Mouse (Mus musculus): ENCODE results near the gene Rufy3. TPM values are rescaled to one million over a fixed set of nuclear protein-coding genes. Genes with fewer than 3 reads are reported as not detected.

Gene Rufy3
- polyA plus RNA-seq, 1 experiment from 2014 or later, result 8.4 TPM

DNA sequence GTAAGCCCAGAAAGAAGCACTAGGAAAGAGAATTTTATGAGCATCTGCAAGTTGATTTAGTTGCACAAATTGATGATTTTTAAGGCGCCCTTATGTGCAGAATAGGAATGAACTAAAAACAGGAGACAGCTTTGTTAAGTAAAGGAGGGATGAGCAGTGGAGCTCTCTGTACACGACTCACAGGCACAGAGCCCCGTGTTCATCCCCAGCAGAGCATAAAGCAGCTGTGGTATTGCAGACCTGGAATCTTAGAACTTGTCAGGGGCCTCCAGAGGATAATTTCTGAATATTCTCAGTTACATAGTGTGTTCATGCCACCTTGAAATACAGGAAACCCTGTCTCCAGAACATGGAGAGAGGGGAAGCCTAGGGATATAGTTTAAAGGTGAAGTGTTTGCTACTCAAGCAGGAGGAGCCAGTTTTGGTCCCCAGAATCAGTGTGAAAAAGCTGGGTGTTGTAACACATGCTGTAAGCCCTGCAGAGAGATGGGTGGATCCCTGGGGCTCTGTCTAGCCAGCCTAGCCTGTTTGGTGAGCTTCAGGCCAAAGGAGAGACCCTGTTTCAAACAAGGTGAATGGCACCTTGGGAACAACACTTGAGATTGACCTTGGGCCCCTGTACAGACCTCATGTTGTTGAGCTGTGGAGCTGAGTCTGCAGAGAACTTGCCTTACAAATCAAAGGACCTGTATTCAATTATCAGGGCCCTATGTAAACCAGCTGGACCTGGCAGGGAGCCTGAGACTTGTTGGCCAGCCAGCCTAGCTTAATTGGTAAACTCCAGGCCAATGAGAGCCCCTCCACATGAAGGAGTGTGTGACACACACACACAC lies 10.9 kb downstream of the Rufy3 start:
- no peak for DNase-seq (ENCODE audit: low spot score)

DNA sequence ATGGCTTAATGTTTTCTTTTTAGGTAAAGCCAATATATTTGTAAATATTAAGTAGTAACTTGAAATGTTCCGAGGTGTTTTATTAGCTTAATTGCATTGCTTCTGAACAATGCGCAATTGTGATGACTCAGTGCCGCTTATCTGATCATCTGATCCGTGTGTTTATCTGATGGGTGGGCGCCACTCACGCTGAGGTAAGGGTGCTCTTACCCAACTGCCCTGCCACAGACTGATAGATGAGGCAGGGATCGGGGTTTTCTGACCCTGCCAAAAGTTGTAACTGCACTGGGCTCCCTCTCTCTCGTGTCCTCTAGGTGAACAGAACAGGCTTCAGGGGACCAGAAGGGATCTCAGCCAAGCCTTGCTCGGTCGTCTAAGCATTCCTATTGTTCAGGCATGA lies 15.8 kb downstream of the Rufy3 start:
- DNase-seq (ENCODE audit: low spot score), result no peak

DNA sequence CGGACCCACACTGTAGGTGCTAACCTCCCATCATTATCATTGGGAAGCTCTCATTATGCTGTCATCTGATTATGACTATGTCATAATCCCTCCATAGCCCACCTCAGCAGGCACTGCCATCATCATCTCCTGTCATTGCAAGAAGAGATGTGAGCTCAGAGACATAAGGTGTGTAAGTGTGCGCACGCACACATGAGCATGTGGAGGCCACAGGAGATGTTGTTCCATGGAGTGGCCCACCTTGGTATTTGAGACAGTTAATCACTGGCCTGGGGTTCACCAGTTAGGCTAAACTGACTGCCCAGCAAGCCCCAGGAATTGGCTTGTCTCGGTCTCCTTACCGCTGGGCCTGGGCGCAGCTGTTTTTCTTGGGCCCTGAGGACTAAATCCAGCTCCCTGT lies 16.5 kb downstream of the Rufy3 start:
- no peak for DNase-seq (ENCODE audit: low spot score)

DNA sequence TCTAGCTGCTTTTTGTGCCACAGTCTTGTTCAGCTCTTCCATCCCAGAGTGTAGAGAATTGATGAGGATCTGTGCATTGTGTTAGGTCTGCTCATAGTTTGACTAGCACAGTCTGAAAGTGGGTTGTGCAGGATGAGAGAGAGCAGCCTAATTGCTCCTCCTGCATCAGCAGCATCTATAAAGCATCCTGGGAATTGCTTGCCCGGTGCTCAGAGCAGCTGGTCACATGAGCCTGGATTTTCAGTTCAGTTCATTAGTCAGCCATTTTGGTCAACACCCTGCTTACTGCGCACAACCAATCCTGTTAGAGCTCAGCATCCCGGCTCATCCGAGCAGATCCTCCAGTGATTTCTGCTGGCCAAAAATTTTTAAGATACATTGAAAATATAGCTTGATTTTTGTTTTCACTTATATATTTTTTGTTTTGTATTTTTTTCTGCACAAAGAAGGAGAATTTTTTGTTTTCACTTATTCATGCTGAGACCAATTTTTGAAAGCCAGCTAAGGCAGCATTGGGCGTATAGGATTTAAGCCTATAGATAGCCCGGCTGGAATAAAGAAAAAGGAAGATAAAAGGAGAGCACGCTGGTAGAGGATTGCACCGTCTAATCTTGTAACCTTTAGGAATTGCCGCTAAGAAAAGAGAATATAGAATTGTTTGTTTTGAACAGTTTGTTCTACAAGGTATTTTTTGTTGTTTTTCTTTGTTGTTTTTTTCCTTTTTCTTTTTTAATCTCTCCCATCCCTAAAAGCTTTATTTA lies 18.6 kb downstream of the Rufy3 start:
- no peak for DNase-seq (ENCODE audit: low spot score)

DNA sequence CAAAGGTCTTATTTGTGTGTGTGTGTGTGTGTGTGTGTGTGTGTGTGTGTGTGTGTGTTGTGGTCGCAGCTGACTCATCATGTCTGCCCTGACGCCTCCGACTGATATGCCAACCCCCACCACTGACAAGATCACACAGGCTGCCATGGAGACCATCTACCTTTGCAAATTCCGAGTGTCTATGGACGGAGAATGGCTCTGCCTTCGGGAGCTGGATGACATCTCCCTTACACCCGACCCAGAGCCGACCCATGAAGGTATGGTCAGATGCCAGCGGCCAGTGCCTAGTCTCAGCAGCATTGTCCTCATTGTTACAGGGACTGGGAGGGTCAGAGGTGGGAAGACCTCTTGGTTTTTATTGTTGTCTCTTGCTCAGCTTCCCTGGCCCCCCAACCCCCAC lies 19.2 kb downstream of the Rufy3 start:
- DNase-seq (ENCODE audit: low spot score), result no peak

DNA sequence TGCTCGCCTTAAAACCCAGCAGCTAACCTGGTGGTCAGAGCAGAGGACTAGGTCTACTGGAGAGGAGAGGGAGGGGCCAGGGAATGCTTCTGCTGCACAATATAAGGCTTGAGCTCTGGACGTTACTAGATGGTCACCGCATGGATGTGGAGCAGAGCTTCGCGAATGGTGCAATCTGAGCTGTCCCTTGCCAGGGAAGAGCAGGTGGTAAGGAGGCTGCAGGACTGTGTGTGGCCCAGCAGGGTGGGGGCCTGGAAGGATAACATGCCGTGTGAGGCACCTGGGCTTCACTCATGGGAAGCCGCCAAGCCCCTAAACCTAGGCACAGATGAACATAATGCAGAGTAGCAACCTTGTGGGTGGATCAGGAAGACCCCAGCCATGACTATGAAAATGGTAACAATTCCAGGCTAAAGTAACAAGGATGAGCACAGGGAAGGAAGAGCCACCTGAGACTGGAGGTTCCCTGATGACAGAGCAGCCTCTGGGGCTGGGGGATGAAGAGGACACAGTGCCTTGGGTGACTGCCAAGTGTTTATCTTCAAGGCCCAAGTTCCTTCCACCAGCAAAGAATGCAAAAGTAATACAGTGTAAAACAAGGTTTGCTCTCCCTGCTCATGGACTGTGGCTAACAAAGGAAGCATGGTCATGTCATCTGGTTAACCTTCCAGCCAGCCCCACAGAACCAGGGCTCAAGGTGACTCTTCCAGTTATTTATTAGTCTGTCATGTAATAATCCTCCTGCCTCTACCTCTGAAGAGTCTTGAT lies 21.8 kb downstream of the Rufy3 start:
- DNase-seq (ENCODE audit: low spot score), result no peak

DNA sequence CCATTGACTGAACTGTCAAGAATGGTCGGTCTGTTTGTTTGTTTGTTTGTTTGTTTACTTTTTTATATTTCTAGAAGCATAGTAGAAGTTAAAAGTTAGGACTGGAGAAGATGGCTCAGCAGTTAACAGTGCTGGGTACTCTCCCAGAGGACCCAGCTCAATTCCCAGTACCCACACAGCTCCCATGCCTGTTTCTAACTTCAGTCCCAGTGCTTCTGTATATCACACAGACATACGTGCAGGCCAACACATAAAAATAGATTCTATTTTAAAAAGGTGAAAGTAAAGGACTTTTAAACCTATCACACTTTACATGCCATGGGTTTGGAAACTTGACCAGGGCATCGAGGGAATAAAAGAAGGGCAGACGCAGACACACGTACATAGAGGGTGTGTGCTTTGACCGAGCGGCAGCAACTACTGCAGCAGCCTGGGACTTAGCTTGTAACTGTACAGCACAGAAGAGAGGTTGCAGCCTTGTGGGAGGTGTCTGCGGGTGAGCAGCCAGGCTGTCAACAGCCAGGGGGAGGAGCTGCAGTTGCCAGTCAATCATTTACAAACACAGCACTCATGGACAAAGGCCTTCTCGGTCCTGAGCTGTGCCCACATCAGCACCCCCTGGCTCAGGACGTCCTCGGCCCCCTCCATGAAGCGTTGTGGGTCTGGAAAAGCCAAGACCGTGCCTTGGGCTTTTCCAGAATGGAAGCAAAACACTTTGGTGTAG lies 22.5 kb downstream of the Rufy3 start:
- DNase-seq (ENCODE audit: low spot score), result no peak

DNA sequence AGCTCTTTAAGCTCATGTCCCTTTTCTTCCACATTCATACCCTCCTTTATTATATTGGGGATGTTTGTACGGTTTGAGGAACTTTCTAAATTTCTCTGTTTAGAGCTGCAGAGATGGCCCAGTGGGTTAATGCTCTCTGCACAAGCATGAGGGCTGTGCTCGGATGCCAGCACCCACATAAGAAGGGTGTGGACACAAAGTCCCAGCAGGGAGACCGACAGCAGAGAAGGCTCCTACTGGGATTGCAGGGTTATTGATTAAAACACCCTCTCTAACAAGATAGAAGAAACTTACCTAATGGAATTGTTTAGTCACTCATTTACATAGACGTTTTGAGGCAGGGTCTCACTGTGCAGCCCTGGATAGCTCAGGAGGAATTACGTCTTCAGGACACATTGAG lies 23.6 kb downstream of the Rufy3 start:
- DNase-seq (ENCODE audit: low spot score), result no peak

DNA sequence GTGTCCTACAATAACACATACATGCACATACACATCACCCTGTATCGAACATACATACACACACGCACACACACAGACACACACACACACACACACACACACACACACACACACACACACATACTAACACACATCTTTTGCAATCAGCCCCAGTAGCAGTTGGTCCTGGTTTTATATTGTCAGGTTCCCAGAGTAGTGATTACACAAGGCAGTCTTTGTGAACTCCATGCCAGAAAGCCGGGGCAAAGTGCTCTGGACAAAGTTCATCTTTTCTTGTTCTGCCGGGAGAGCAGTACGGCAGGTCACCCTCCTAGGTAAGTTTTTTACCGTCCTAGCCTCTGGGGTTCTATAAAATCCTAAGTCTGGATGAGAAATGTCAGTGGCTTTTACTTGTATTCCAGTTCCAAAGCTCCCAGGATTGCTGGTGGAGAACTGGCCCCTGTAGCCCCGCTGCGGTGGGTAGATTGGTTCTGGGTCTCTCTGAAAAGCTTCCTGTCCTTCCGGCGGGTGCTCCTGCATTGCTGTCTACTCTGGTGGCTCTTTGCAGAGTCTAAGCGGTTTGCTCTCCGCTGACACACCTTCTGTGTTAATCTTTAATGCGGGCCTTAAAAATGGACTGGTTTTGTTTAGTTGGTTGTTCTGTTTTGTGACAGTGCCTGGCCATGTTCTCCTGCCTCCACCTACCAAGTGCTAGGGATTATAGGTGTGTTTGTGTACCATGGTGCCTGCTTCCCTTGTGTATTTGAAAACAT lies 28.8 kb downstream of the Rufy3 start:
- DNase-seq (ENCODE audit: low spot score), result no peak

DNA sequence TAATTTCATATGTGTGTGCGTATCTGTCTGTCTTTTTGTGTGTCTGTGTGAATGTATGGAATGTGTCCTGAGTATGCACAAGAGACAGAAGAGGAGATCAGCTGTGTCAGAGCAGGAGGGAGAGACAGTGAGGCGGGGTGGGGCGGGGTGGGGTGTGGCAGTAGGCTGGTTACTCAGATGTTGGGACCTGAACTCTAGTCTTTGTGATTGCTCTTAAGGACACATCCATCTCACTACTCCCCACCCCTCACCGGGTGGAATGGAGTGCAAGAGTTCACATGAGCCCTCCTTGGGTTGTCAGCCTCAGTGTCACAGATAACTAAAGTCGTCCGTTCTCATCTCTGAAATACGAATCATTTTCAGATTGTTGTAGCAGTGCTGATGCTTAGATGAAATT lies 29.3 kb downstream of the Rufy3 start:
- DNase-seq (ENCODE audit: low spot score), result no peak

DNA sequence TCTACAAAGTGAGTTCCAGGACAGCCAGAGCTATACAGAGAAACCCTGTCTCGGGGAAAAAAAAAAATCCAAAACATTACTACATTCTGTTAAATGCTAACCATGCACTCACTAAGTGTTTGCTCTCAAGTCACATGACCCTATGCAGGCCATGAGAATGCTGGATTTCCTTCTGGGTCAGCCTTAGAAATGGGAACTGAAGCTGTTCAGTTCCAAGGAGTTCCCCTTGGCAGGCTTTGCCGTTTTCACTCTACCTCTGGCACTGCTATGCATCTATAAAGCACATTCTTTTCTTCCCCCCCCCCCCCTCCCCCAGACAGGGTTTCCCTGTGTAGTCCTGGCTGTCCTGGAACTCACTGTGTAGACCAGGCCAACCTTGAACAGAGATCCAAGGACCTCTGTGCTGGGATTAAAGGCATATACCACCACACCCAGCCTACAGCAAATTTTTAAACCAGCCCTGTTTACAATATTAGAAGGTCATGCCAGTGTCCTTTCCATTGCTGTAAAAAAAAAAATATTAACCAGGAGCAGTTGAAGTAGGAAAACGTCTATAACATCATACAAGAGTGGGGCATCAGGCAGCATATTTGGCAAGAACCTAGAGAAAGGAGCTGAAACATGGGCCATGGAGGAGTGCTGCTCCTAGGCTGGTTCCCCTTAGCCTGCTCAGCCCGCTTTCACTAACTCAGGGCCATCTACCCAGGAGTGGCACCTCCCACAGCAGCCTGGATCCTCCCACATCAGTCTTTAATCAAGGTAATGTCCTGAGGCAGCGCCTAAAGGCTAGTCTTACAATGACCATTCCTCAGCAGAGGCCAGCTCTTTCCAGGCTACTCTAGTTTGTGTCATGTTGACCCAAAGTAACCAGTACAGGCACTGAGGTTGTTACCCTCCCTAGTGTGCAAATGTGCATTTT lies 31.0 kb downstream of the Rufy3 start:
- DNase-seq (ENCODE audit: low spot score), result no peak

DNA sequence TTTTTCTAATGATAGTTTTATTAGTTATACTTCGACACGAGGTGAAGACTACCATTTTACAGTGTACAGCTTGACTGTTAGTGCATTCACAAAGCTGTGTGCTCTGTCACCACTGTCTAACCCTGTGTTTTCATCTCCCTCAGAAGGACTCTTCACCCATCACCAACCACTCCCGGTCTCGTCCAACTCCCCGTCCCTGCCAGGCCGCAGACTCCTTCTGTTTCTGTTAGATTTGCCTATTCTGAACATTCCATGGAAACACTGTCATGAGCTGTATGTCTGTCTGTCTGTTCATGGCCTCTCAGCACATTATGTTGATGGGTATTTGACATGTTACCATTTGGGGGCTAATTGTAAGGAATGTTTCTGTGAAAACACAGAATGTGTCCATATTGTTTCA lies 34.1 kb downstream of the Rufy3 start:
- no peak for DNase-seq (ENCODE audit: low spot score)

DNA sequence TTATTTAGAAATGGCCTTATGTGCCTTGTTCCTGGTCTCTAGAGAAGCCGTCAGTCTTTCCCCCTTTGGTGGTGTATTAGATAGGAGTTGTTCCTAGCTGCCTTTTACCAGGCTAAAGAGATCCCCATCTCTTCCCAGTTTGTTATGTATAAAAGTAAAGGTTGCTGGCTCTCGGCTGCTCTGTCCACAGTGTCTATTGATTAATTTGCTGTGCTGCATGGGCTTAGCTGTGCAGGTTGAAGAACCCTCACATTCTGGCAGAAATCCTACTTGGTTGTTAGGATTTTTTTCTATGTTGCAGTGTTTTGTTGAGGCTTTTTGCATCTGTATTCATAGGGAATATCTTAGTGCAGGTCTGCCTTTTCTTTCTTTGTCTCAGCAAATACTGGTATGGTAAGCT lies 37.2 kb downstream of the Rufy3 start:
- DNase-seq (ENCODE audit: low spot score), result no peak

DNA sequence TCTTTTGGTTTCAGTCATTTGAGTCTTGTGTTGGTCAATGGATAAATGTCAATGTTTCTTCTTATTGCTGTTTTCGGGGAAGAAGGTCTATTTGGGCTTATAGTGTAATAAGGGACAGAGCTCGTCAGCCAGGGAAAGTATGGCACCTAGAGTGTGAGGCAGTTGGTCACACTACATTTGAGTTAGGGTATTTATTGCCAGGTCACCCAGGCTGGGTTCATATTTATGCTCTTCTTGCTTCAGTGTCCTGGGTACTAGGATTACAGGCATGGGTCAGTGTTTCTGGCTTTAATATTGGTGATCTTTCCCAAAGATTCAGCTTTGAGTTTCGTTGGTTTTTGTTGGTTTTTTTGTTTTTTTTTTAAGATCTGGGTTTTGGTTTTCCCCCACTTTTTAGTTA lies 37.9 kb downstream of the Rufy3 start:
- no peak for DNase-seq (ENCODE audit: low spot score)

DNA sequence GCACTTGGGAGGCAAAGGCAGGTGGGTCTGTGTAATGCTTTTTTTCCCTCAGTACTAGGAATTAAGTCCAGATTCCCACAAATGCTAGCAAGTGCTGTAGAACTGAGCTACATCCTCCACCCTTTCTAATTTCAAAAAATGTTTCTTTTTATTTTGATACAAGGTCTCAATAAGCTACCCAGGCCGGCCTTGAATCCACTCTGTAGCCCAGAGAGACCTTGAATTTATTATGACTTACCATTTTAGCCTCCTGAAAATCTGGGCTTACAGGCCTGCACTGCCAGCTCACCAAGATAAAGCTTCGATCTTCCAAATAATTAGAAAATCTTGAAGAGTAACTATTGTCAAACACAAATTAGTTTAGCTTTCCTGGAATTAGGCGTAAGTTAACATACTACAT lies 39.2 kb downstream of the Rufy3 start:
- no peak for DNase-seq (ENCODE audit: low spot score)

DNA sequence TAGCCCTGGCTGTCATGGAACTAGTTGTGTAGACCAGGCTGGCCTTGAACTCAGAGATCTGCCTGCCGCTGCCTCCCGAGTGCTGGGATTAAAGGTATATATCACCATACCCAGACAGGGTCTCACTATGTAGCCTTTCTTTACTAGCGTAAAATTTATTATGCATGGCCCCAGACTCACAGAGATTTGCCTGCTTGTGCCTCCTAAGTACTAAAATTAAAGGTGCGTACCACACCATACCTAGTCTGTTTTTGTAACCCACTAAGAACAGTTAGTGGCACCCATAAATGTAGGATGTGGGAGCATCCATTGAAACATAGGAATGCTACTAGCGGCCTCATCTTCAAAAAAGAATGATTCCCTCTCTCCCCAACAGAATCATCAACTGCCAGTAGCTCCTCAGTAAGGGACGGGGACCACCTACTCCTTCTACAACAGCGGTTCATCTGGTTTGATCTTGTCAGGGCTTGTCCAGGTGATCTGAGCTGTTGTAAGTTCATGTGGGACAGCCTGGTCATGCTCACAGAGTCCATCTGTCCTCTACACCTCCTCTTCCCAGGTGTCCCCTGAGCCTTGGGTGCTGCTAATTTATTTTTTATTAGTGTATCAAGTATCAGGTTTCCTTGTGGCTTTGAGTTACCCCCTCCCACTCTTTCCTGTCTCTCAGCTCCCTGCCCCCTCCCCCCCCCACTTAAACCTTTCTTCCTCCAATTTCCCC lies 40.0 kb downstream of the Rufy3 start:
- no peak for DNase-seq (ENCODE audit: low spot score)

DNA sequence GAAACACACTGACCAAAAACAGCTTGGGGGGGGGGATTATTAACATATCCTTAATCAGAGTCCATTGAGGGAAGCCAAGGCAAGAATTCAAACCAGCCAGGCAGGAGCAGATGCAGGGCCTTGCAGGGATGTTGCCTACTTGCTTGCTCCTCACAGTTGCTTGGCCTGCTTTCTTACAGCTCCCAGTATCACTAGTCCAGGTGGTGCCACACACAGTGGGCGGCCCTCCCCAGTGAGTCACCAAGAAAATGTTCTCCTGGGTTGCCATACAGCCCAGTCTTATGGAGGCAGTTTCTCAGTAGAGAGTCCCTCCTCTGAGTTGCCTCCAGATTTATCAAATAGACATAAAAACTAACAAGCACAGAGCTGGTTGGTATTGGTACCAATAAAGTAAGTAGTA lies 49.3 kb downstream of the Rufy3 start:
- no peak for DNase-seq (ENCODE audit: low spot score)

DNA sequence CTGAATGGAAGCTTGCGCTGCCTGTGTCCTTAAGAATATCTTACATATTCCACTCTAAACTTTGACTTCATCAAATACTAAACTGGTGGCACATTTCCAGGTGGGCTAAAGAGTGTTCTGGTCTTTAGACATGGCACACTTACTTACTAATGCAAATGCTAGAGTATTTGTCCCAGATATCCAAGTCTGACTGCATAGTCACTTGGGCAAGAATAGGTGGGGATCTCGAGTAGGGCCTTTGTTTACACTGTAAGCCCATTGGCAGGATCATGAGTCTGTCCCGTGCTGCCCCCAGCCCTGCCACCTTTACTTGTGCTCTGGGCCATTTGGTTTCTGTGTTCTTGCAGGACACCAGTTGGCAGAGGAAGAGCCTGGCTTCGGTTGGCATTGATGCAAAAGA lies 52.1 kb downstream of the Rufy3 start:
- no peak for DNase-seq (ENCODE audit: low spot score)

DNA sequence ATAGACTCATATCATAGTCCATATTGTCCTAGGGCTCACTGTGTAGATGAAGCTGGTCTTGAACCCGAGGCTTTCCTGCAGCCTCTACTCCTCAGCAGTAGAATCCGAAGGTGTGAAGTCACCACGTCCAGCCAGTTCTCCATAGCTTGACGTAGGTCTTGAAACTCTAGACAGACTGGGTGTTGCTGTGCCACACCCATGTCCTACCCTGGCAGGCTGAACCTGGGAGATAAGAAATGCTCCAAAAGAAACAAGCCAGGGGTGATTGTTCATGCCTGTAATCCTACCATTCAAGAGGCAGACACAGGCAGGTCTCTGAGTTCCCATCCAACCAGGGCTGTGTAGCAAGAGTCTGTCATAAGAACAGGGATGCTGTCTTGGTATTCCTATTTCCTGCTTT lies 62.7 kb downstream of the Rufy3 start:
- DNase-seq (ENCODE audit: low spot score), result no peak

Measured in thymus, postnatal 0 days (tissue).